Mouse (Mus musculus): ENCODE results near the gene Numa1.

DNA sequence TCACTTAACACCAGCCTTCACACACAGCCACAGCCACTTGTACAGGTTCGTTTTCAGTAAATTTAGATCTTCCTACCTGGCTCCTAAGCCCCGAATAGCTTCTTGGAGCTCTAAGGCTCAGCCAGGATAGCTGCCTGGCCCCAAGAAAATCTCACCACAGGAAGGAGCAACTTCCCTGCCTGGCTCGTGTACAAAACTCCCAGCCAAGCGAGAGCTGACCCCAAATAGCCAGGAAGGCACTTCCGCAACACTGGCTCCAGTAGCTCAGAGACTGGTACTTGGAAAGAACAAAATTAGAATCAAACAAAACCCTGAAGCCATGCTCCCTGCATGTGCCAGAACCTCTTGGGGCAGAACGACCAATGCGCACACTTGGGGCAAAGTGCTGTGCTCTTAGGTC, 84.1 kb downstream of the Numa1 start:
- TF ChIP-seq POLR2A (IDR thresholded peaks at IDR 0.05; ENCODE audit: insufficient read depth, low read depth, low read length), result no peak
- no peak for TF ChIP-seq CTCF (IDR thresholded peaks at IDR 0.05)
